Mouse (Mus musculus): Measurements from ENCODE around the gene Sarnp.

Gene Sarnp

DNA sequence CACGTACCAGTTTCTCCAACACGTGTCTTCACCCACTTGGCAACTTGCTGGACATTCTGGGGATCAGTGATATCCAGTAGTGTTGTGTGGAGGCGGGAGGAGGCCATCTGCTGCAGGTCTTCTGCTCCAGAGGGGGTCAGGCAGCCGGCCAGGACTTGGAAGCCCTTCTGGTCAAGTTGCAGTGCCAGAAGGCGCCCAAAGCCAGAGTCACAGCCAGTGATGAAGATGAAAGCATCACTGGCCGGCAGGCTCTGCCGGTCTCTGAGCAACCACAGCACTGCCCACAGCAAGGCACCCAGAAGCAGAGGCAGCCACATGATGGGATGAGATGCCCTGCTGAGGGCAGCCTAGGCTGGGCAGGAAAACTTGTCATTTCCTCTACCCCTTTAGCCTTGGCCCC is 101.1 kb downstream of the Sarnp start:
- DNase-seq = peak; percentile 55

DNA sequence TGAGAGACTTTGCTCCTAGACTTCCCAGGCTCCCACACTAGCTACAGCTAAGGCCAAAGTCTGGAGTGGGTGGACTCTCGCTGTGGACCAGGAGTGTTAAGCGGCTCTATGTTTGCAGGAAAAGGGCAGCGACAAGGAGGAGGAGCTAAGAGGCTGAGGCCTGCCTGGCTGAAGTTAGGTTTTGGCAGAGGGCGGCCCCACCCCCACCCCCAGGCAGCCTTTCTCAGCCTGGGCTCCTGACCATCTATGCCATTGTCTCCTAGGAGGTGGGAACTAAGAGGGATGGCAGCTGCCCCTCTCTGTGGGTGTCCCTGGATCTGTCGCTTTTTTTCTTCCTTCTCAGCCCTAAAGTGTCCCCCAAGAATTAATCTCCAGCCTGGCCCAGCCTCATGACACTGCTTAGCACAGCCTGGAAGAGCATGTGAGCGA is 102.1 kb downstream of the Sarnp start:
- DNase-seq = no peak

DNA sequence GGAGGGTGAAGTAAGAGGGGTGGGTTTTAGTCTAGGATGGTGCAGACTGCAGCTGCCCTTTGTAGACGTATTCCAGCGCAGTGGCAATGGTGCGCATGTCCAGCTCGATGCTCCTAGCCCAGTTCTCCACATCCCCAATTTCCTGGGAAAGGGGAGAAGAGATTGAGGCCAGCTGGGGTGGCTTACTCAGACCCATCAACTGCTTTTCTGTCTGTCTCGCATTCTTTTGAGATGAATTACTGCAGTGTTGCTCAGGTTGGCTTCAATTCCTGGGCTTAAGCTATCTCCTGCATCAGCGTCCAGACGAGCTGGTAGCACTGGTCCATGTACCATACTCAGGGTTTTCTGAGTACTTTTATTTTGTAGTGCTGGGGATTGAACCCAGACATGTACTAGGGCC is 102.8 kb downstream of the Sarnp start:
- DNase-seq = no peak

DNA sequence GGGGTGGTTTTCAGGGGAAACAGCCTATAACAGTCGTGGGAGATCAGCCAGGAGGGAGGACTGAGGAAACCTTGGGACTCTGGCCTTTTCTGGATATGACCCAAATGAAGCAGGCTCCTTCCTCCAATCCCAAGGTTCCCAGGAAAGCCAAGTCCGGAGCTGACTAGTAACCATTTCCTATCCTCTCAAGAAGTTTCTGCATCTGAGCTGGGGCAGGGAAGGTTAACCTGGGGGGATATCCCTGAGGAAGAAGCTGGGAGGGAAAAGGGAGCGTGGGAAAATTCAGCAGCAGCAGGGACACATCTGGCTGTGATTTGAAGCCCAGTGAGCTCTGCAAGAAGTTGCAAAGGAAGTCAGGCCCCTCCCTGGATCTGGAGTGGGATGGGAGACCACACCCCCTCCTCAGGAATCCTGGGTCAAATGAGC is 103.6 kb downstream of the Sarnp start:
- DNase-seq = no peak

DNA sequence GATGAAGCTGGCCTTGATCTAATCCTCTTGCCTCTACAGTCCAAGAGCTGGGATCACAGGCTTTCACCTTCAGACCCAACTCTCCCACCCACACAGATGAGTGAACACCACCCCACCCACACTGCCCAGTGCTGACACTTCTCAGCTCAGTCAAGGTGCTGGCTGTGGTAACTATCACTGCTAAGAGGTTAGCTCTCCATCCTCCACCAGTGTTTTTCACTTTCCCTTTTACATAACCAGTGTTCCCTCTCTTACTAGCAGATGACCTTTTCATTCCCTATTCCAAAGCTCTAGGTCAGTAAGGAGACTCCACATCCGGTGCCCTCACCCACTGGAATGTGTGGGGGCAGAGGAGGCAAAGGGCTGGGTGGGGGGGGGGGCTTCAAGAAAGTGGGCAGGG is 104.1 kb downstream of the Sarnp start:
- no peak for DNase-seq

DNA sequence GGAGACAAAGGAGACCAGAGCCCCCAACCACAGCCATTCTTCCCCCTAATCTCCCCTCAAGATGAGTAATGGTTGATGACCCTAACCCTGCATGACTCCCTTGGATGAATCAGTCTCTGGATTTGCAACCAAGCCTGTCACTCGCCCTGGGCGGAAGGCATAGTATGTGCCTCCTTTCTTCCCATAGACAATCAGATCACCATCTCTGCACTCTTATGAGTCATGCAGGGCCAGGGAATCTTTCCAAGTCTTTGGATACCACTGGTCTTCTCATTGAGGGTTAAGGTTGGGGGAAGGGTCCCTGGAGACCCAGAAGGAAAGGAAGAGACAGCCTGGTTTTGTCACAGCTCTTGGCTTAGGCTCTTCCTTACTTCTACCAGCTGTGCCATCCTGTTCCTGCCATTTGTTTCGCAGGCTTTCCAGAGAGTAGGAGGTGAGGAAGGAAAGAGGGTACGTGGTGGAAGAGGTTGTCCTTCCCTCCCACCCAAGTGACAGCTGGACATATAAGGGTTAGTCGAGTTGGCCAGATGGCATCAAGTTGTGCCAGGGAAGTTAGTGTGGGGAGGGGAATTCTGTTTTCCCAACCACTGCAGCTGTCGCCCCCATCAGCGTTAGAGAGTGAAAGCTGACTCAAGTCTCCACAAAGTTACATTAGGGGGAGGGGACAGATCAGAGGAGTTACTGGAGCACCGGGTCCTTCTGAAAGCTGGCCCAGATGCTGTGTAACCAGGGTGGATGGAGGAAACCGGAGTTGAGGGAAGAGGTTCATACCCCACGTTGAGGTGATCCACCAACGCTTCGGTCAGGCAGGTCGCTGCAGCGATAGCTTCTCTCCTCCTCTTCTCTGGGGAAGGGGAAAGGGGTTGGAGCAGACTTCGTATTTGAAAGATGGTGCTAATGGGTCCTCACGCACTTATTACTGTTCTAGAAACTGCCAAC is 105.0 kb downstream of the Sarnp start:
- DNase-seq = no peak

DNA sequence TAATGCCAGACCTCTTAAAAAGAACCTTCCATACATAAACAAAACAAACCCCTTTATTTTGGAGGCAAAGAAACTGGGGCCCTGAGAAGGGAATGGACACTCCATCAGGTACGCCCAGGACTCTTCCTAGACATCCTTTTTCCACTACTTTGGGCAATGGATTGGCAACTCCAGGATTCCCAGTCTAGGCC is 105.6 kb downstream of the Sarnp start, which contains the start of gene Rdh5:
Gene Rdh5, minus strand, starts transcription at position 67 of the 191 bp plus-strand sequence.
- DNase-seq = no peak

DNA sequence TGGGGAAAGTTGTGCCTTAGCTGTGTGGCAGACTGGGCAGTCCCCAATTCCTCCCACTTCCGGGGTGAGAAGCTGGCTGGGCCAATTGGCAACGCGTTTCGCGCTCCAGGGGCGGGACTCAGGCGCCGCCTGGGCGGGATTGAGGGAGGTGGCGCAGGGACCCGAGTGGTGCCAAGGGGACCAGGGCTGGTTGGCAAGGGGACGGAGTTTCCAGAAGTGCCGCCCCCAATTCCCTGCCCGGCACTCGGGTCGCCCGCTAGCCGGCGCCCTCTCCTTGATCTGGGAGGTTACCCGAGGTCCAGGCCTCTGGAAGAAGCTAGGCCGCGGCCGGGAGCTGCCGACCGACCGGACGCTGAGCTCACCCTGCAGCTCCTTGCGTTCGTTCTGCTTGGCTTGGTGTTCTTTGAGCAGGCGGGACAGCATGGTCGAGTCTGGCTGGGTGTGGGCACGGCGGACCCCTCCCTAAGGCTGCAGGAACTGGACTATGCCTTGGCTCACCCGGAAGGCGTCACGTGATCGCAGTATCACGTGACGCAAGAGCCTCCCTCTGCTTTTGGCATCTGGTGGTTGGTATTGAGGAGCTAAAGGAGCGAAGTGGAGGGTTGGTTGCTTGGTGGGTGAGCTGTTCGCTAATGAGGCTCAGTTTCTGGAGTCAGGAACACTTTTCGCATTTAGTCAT is 106.0 kb downstream of the Sarnp start:
- DNase-seq = peak; percentile 92

DNA sequence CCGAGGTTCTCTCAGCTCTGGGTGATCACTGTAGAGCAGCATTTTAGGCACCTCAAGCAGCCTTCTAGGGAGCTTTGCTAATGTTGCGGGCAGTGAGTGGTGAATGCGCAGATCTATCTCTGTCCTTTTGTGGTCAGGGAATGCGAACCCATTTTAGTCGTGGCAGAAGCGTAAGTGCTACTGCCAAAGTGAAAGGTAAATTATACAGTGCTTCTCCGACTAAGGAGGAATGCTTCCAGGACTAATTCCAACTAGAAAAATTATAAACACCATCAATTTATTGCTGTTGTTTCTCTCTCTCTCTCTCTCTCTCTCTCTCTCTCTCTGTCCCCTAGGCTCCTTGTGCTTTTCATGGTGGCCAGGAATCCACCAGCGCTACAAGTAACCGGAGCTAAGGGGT is 106.8 kb downstream of the Sarnp start, which contains the start of gene Bloc1s1:
Gene Bloc1s1, minus strand, starts transcription at position 101 of the 400 bp plus-strand sequence.
- DNase-seq = no peak
